Mouse (Mus musculus) bone marrow, adult 2 months (tissue): ENCODE measurements around the gene Synpo2.

Experiments
- CTCF ChIP-seq: fragments of 200-500 bp; IDR thresholded peaks from 2 replicates; pipeline ENCODE4 v1.5.1; 2011; ENCODE audit warnings: low read length, control low read depth; ENCODE audit not compliant: control insufficient read depth, insufficient read depth
- POLR2A ChIP-seq: fragments of 200-500 bp; IDR thresholded peaks from 2 replicates; pipeline ENCODE4 v1.6.1; 2011; ENCODE audit warnings: low read depth, mild to moderate bottlenecking, control low read depth, low read length, borderline replicate concordance; ENCODE audit not compliant: control insufficient read depth

DNA sequence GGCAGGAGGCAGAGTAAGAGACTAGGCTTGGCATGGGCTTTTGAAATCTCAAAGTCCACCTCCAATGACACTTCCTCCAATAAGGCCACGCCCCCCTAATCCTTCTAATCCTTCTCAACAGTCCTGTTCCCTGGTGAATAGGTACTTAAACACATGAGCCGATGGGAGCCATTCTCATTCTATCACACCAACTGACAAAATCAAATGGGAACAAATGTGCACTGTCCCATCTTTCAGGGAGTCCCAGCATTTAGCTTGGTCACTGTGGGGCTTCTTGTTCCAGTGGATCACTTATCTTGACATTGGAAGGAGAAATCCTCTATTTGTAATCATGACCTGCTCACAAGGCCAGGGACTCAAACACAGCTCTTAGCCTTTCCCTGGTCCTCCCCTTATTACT, 4.3 kb downstream of the Synpo2 start:
- TF ChIP-seq POLR2A: no peak
- no peak for TF ChIP-seq CTCF
